Mouse (Mus musculus) frontal cortex, adult 2 months (tissue): ENCODE measurements around the gene 5730596B20Rik. TPM values are rescaled to one million over a fixed set of nuclear protein-coding genes. Genes with fewer than 3 reads are reported as not detected.

Experiments
- DNase-seq, 2 experiments: peaks; one replicate each; pipeline ENCODE4 v3.0.0; 2022; ENCODE audit warnings: low spot score in 1 of 2; ENCODE audit errors: extremely low spot score in 1 of 2
- polyA plus RNA-seq: library from polyadenylated mRNA; depleted of rRNA; stranded (reverse); fragments of >200 nt; gene quantifications from 2 replicates; pipeline ENCODE4 v1.2.3, GENCODE M21; 2012

The 5730596B20Rik gene
- polyA plus RNA-seq, 1 experiment = not detected

- DNase-seq = no peak
These were observed 32.4 kb downstream of the 5730596B20Rik start for GRCm38 (mm10) chr6:52209685-52210046.

GRCm38 (mm10) chr6:52211170-52211935, 34.1 kb downstream of the 5730596B20Rik start:
- DNase-seq = peak in 1 of 2 experiments; percentile 52

GRCm38 (mm10) chr6:52211961-52212360, 34.7 kb downstream of the 5730596B20Rik start:
- no peak for DNase-seq

- no peak for DNase-seq
These were observed 35.3 kb downstream of the 5730596B20Rik start for GRCm38 (mm10) chr6:52212556-52213118.

- DNase-seq = no peak
These were observed 36.1 kb downstream of the 5730596B20Rik start, which contains the start of the genes Hoxa3 and Gm28308 for GRCm38 (mm10) chr6:52213119-52213986. Gene Hoxa3 (minus strand): TSS chr6:52213336. Gene Gm28308 (minus strand): TSS chr6:52213339.

GRCm38 (mm10) chr6:52214271-52214670, 37.0 kb downstream of the 5730596B20Rik start:
- no peak for DNase-seq

- no peak for DNase-seq
These were observed 37.8 kb downstream of the 5730596B20Rik start for GRCm38 (mm10) chr6:52215070-52215469.

GRCm38 (mm10) chr6:52215771-52216535, 38.7 kb downstream of the 5730596B20Rik start:
- no peak for DNase-seq

- no peak for DNase-seq
These were observed 39.6 kb downstream of the 5730596B20Rik start for GRCm38 (mm10) chr6:52216691-52217458.

GRCm38 (mm10) chr6:52217459-52217768, 40.1 kb downstream of the 5730596B20Rik start:
- no peak for DNase-seq

- no peak for DNase-seq
These were observed 40.8 kb downstream of the 5730596B20Rik start for GRCm38 (mm10) chr6:52217895-52218642.

- no peak for DNase-seq
These were observed 41.4 kb downstream of the 5730596B20Rik start for GRCm38 (mm10) chr6:52218643-52219215.

GRCm38 (mm10) chr6:52219234-52219942, 42.1 kb downstream of the 5730596B20Rik start:
- no peak for DNase-seq

GRCm38 (mm10) chr6:52220003-52220864, 42.9 kb downstream of the 5730596B20Rik start:
- no peak for DNase-seq

- no peak for DNase-seq
These were observed 43.6 kb downstream of the 5730596B20Rik start for GRCm38 (mm10) chr6:52220865-52221310.

GRCm38 (mm10) chr6:52221337-52221992, 44.2 kb downstream of the 5730596B20Rik start, which contains the start of gene Hoxa7:
Gene Hoxa7 (minus strand): TSS chr6:52221854.
- peak; percentile 42 to 86 for DNase-seq
